Mouse (Mus musculus): Measurements from ENCODE around the gene Zfp160.

DNA sequence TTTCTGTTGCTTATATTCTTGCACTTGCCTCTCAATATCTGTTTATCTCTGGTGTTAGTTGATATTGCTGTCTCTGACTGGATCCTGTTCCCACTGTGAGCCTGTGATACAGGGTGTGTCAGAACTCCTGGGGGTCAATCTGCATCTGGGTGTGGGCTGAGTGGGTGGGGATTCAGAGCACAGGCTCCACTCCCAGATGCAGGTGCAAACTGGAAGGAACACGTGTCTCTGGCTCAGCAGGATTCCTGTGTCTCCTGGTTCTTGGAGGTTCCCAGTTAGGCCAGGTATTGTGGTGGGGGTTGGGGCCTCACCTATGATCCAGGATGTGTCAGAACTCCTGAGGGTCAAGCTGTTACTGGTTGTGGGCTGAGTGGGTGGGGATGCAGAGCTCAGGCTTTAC lies 56.8 kb downstream of the Zfp160 start:
- TF ChIP-seq POLR2A (IDR thresholded peaks at IDR 0.05; ENCODE audit: insufficient read length, low read depth) (no peak), USF1 (IDR thresholded peaks at IDR 0.05; ENCODE audit: low read depth) (no peak), MYOG (IDR thresholded peaks at IDR 0.05; ENCODE audit: control insufficient read depth in 1 of 3, insufficient read depth in 1 of 3, insufficient read length in 2 of 3, low read depth in 2 of 3) (no peak), POLR2AphosphoS2 (IDR thresholded peaks at IDR 0.05; ENCODE audit: insufficient read length, low read depth) (no peak), TCF12 (IDR thresholded peaks at IDR 0.05; ENCODE audit: insufficient read depth, poor library complexity, severe bottlenecking) (no peak), MYOD1 (IDR thresholded peaks at IDR 0.05; ENCODE audit: control insufficient read depth in 1 of 3, insufficient read length in 2 of 3, low read depth in 2 of 3) (no peak), E2F4 (IDR thresholded peaks at IDR 0.05; ENCODE audit: insufficient read depth) (no peak), MAX (IDR thresholded peaks at IDR 0.05; ENCODE audit: low read depth) (no peak), CEBPB (IDR thresholded peaks at IDR 0.05; ENCODE audit: insufficient read depth, poor library complexity, severe bottlenecking) (no peak), SRF (IDR thresholded peaks at IDR 0.05; ENCODE audit: control insufficient read depth, insufficient read length, low read depth) (no peak), REST (IDR thresholded peaks at IDR 0.05; ENCODE audit: insufficient read depth, insufficient read length) (no peak)
